Mouse (Mus musculus) limb, embryonic 11.5 days (tissue): ENCODE measurements around the gene Ropn1. TPM values are rescaled to one million over a fixed set of nuclear protein-coding genes. Genes with fewer than 3 reads are reported as not detected.
"Not testable (repeated sequence)": the region's sequence is repeated elsewhere in the genome, so short reads cannot be mapped to it uniquely, and the experiment has no call there.

Experiments used
- ATAC-seq: fragments of 200-750 bp; cut with Nextera tagmentation; 2 replicates; pipeline ENCODE4 v1.8.0; 2017; ENCODE audit warnings: low read depth; ENCODE audit not compliant: insufficient number of reproducible peaks, low FRiP score, low TSS enrichment
- DNase-seq: peaks from one replicate; pipeline ENCODE4 v3.0.0-alpha.2; 2015; ENCODE audit warnings: low spot score
- H3K27ac ChIP-seq: fragments of 300-500 bp; sonication (generic); replicated peaks from 2 replicates; pipeline ENCODE4 v1.5.1; 2014; ENCODE audit warnings: low read depth, mild to moderate bottlenecking, low read length
- H3K27me3 ChIP-seq: fragments of 300-500 bp; sonication (generic); 2 replicates; pipeline ENCODE4 v1.6.1; 2014; ENCODE audit warnings: mild to moderate bottlenecking, low read length, mixed read lengths; ENCODE audit not compliant: control insufficient read depth, insufficient read depth
- H3K36me3 ChIP-seq: fragments of 300-500 bp; sonication (generic); 2 replicates; pipeline ENCODE4 v1.6.1; 2014; ENCODE audit warnings: mild to moderate bottlenecking, low read length, moderate library complexity, mixed read lengths; ENCODE audit not compliant: control insufficient read depth, insufficient read depth
- H3K4me1 ChIP-seq: fragments of 300-500 bp; sonication (generic); 2 replicates; pipeline ENCODE4 v1.6.1; 2014; ENCODE audit warnings: low read length, mixed read lengths; ENCODE audit not compliant: control insufficient read depth, insufficient read depth
- H3K4me2 ChIP-seq: fragments of 300-500 bp; sonication (generic); 2 replicates; pipeline ENCODE4 v1.6.1; 2014; ENCODE audit warnings: low read depth, mild to moderate bottlenecking, moderate library complexity; ENCODE audit not compliant: severe bottlenecking
- H3K4me3 ChIP-seq: fragments of 300-500 bp; sonication (generic); 2 replicates; pipeline ENCODE4 v1.5.1; 2014; ENCODE audit warnings: low read depth, low read length
- H3K9ac ChIP-seq: fragments of 300-500 bp; sonication (generic); 2 replicates; pipeline ENCODE4 v1.6.1; 2014; ENCODE audit warnings: mild to moderate bottlenecking, low read length
- H3K9me3 ChIP-seq: fragments of 300-500 bp; sonication (generic); 2 replicates; pipeline ENCODE4 v1.6.1; 2016; ENCODE audit warnings: low read length; ENCODE audit not compliant: control insufficient read depth
- WGBS: fragments of 180-500 bp; shearing (Covaris S2); extraction: QIAGEN DNeasy Blood & Tissue Kit; methylation state at CpG from one replicate; pipeline ENCODE4 v1.1.7; 2014; 5-methylcytosine and 5-hydroxymethylcytosine counted together
- polyA plus RNA-seq: library from polyadenylated mRNA; unstranded; fragments of >200 nt; fragmentation: Nextera tagmentation; extraction: Ambion mirVana; gene quantifications from 2 replicates; pipeline ENCODE4 v1.2.1, GENCODE M21; 2014

Ropn1 gene
- polyA plus RNA-seq, 1 experiment from 2014 or later = not detected

- no peak overlapping the region for H3K4me3 ChIP-seq
- H3K27me3 ChIP-seq = no peaks in the 10 kb centered on the region
- no peaks in the 10 kb centered on the region for H3K9me3 ChIP-seq
- no peak for DNase-seq
- WGBS = 67% methylated on average over 3 of the region's 3 CpGs
- no peak overlapping the region for H3K9ac ChIP-seq
- ATAC-seq = no peak
- no peaks in the 10 kb centered on the region for H3K36me3 ChIP-seq
- no peak overlapping the region for H3K27ac ChIP-seq
- H3K4me1 ChIP-seq = no peaks in the 10 kb centered on the region
- H3K4me2 ChIP-seq = no peak overlapping the region
Measured at GRCm38 (mm10) chr16:34635557-34635956, 14.2 kb upstream of the Ropn1 start.

GRCm38 (mm10) chr16:34643511-34644259, 6.0 kb upstream of the Ropn1 start:
- Histone ChIP-seq H3K4me3 (no peak overlapping the region), H3K4me2 (no peak overlapping the region), H3K27ac (no peak overlapping the region), H3K27me3 (no peaks in the 10 kb centered on the region), H3K36me3 (no peaks in the 10 kb centered on the region), H3K9me3 (no peaks in the 10 kb centered on the region), H3K4me1 (no peaks in the 10 kb centered on the region), H3K9ac (no peak overlapping the region)
- DNase-seq (no peak), ATAC-seq (no peak)
- 70% methylated on average over 8 of the region's 8 CpGs for WGBS

- H3K27ac ChIP-seq = no peak overlapping the region
- no peak overlapping the region for H3K4me2 ChIP-seq
- ATAC-seq (no peak), DNase-seq (no peak)
- H3K4me3 ChIP-seq = no peak overlapping the region
- no peaks in the 10 kb centered on the region for H3K4me1 ChIP-seq
- no peaks in the 10 kb centered on the region for H3K27me3 ChIP-seq
- WGBS = 88% methylated on average over 5 of the region's 5 CpGs
- no peaks in the 10 kb centered on the region for H3K9me3 ChIP-seq
- H3K9ac ChIP-seq = no peak overlapping the region
- no peaks in the 10 kb centered on the region for H3K36me3 ChIP-seq
Measured at GRCm38 (mm10) chr16:34653023-34653422, 3.3 kb downstream of the Ropn1 start.

GRCm38 (mm10) chr16:34657566-34657965, 7.8 kb downstream of the Ropn1 start:
- not testable (repeated sequence) for H3K9me3 ChIP-seq, H3K27ac ChIP-seq, H3K4me1 ChIP-seq, H3K27me3 ChIP-seq, H3K4me3 ChIP-seq, ATAC-seq, H3K9ac ChIP-seq, H3K36me3 ChIP-seq
- peak overlapping the region; percentile 42; the same call in 1 of the 2 replicates for H3K4me2 ChIP-seq
- DNase-seq = peak; percentile 29
- WGBS = 5% methylated on average over 16 of the region's 16 CpGs

GRCm38 (mm10) chr16:34657983-34658382, 8.3 kb downstream of the Ropn1 start:
- Histone ChIP-seq H3K9me3 (no peaks in the 10 kb centered on the region), H3K27me3 (no peaks in the 10 kb centered on the region), H3K27ac (no peak overlapping the region), H3K4me1 (no peaks in the 10 kb centered on the region), H3K4me2 (peak overlapping the region; percentile 42), H3K4me3 (no peak overlapping the region; the same call in 1 of the 2 replicates), H3K36me3 (no peaks in the 10 kb centered on the region), H3K9ac (no peak overlapping the region)
- no peak for ATAC-seq
- DNase-seq = peak; percentile 22
- 32% methylated on average over 5 of the region's 5 CpGs for WGBS

- Histone ChIP-seq H3K9ac (no peak overlapping the region), H3K4me2 (peak overlapping the region; percentile 42), H3K27ac (no peak overlapping the region), H3K9me3 (no peaks in the 10 kb centered on the region), H3K27me3 (no peaks in the 10 kb centered on the region), H3K4me1 (no peaks in the 10 kb centered on the region), H3K4me3 (no peak overlapping the region), H3K36me3 (no peaks in the 10 kb centered on the region)
- DNase-seq (peak; percentile 45), ATAC-seq (peak; percentile 80; the same call in 1 of the 2 replicates)
- 33% methylated on average over 11 of the region's 11 CpGs for WGBS
Measured at GRCm38 (mm10) chr16:34658388-34658787, 8.7 kb downstream of the Ropn1 start.

- ATAC-seq = no peak
- H3K27me3 ChIP-seq = no peaks in the 10 kb centered on the region; the same call in 1 of the 2 replicates
Measured at GRCm38 (mm10) chr16:34664553-34664952, 14.8 kb downstream of the Ropn1 start.

GRCm38 (mm10) chr16:34667031-34667726, 17.5 kb downstream of the Ropn1 start:
- peak overlapping the region; percentile 13; the same call in 1 of the 2 replicates for H3K4me2 ChIP-seq
- ATAC-seq = no peak
- no peak overlapping the region for H3K9ac ChIP-seq
- H3K36me3 ChIP-seq = no peaks in the 10 kb centered on the region
- H3K9me3 ChIP-seq = no peaks in the 10 kb centered on the region
- H3K4me3 ChIP-seq = no peak overlapping the region
- 9% methylated on average over 20 of the region's 20 CpGs for WGBS
- H3K27ac ChIP-seq = no peak overlapping the region
- H3K27me3 ChIP-seq = no peaks in the 10 kb centered on the region; the same call in 1 of the 2 replicates
- H3K4me1 ChIP-seq = peaks cover 3% of the 10 kb centered on the region; the same call in 1 of the 2 replicates
- peak; percentile 77 for DNase-seq

More at GRCm38 (mm10) chr16:34664553-34664952, 14.8 kb downstream of the Ropn1 start:
- Histone ChIP-seq H3K4me2 (no peak overlapping the region), H3K27ac (no peak overlapping the region), H3K4me1 (peaks cover 3% of the 10 kb centered on the region; the same call in 1 of the 2 replicates), H3K9me3 (no peaks in the 10 kb centered on the region), H3K9ac (no peak overlapping the region), H3K36me3 (no peaks in the 10 kb centered on the region), H3K4me3 (no peak overlapping the region)
- WGBS = 84% methylated on average over 3 of the region's 3 CpGs
- no peak for DNase-seq
